Mouse (Mus musculus): ENCODE results near the gene Olfr523. TPM values are rescaled to one million over a fixed set of nuclear protein-coding genes. Genes with fewer than 3 reads are reported as not detected.

Olfr523 gene
- total and polyA plus RNA-seq, 3 experiments, result not detected

DNA sequence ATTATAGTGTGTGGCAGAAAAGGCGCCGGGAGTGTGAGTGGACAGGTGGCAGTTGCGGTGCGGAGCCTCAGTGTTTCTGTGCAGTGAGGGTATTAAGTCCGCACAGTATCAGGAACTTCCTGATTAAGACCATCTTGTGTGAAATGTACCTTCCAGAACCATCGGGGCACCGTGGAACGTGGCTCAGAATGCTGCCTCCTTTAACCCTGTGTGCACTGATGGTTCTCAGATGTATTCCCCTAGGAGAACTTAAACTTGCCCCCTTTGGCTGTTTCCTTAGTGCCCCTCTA is 35.1 kb upstream of the Olfr523 start:
- H3K4me2 ChIP-seq (ENCODE audit: insufficient read depth, low read depth, poor library complexity, severe bottlenecking), result peak overlapping the region; percentile 65
- H3K27ac ChIP-seq (ENCODE audit: insufficient read depth, low read depth), result peak overlapping the region; percentile 47
- peak overlapping the region; percentile 55 to 98 (median 94) for H3K4me3 ChIP-seq (replicated peaks in 1 of 3; ENCODE audit: low read depth in 2 of 3, low read length in 2 of 3, poor library complexity in 1 of 3)
- in situ Hi-C loops (cut with MboI; ENCODE audit: low pct_ligation_motif_present, low pct_unique_long_range_greater_than_20kb, low sequenced_read_pairs) (loop anchor here (5.0 to 10.0 kb wide), 3 partner anchors 41 to 223 kb away; partner anchors contain the start of gene Adam8), dilution Hi-C loops (cut with MboI; ENCODE audit: extremely low pct_ligation_motif_present, extremely low pct_unique_long_range_greater_than_20kb, low sequenced_read_pairs) (no loop called here)
- H3K9ac ChIP-seq (ENCODE audit: insufficient read depth, low read depth), result peak overlapping the region; percentile 93
- no peaks in the 10 kb centered on the region for H3K9me3 ChIP-seq (replicated peaks; ENCODE audit: low read length)
- no peaks in the 10 kb centered on the region for H3K27me3 ChIP-seq (replicated peaks)
- TF ChIP-seq RCOR1 (conservative IDR thresholded peaks at IDR 0.05; ENCODE audit: low read depth, low read length), result no peak
- TF ChIP-seq ZC3H11A (IDR thresholded peaks at IDR 0.05; ENCODE audit: low read depth, low read length), result no peak
- TF ChIP-seq MYC (IDR thresholded peaks at IDR 0.05; ENCODE audit: low read depth, low read length), result no peak
- no peak for TF ChIP-seq SIN3A (IDR thresholded peaks at IDR 0.05; ENCODE audit: low read length)
- H3K79me2 ChIP-seq (replicated peaks; ENCODE audit: control insufficient read depth, extremely low read depth, insufficient read depth, poor library complexity, severe bottlenecking), result no peaks in the 10 kb centered on the region
- no peak for DNase-seq (ENCODE audit: extremely low read depth)
- peaks cover 10 to 55% of the 10 kb centered on the region in 2 experiments for H3K36me3 ChIP-seq (replicated peaks in 1 of 2; ENCODE audit: control insufficient read depth in 1 of 2, insufficient read depth in 1 of 2, low read length in 1 of 2)
- H3K4me1 ChIP-seq (ENCODE audit: control insufficient read depth in 1 of 2, insufficient read depth in 2 of 2), result peaks cover 0 to 22% of the 10 kb centered on the region in 2 experiments; a peak in 1 of 4 replicates

DNA sequence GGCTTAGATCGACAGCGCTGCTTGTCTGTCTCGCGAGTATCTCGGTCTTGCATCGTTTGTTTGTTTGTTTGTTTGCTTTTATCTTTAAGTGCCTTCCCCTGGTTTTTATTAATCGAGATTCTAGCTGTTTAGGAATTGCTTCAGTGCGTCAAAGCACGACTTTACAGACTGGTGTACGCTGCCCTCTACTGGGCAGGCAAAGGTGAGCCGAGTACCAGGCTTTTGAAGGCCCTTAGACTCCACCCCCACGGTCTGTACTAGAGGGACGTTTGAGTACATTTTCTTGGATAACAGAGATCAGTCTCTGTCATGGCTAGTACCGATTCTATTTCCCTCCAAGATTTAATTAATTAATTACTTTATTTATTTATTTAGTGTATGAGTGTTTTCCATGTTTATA is 31.7 kb upstream of the Olfr523 start:
- Histone ChIP-seq H3K9ac (ENCODE audit: insufficient read depth, low read depth) (no peak overlapping the region), H3K27me3 (replicated peaks) (no peaks in the 10 kb centered on the region), H3K4me2 (ENCODE audit: insufficient read depth, low read depth, poor library complexity, severe bottlenecking) (no peak overlapping the region), H3K79me2 (replicated peaks; ENCODE audit: control insufficient read depth, extremely low read depth, insufficient read depth, poor library complexity, severe bottlenecking) (no peaks in the 10 kb centered on the region), H3K9me3 (replicated peaks; ENCODE audit: low read length) (no peaks in the 10 kb centered on the region), H3K4me1 (ENCODE audit: control insufficient read depth in 1 of 2, insufficient read depth in 2 of 2) (peaks cover 0 to 19% of the 10 kb centered on the region in 2 experiments; a peak in 1 of 4 replicates), H3K4me3 (replicated peaks in 1 of 3; ENCODE audit: low read depth in 2 of 3, low read length in 2 of 3, poor library complexity in 1 of 3) (no peak overlapping the region), H3K36me3 (replicated peaks in 1 of 2; ENCODE audit: control insufficient read depth in 1 of 2, insufficient read depth in 1 of 2, low read length in 1 of 2) (peaks cover 10 to 51% of the 10 kb centered on the region in 2 experiments), H3K27ac (ENCODE audit: insufficient read depth, low read depth) (no peak overlapping the region)
- dilution Hi-C loops (cut with MboI; ENCODE audit: extremely low pct_ligation_motif_present, extremely low pct_unique_long_range_greater_than_20kb, low sequenced_read_pairs) (no loop called here), in situ Hi-C loops (cut with MboI; ENCODE audit: low pct_ligation_motif_present, low pct_unique_long_range_greater_than_20kb, low sequenced_read_pairs) (no loop called here)
- DNase-seq (ENCODE audit: extremely low read depth), result peak; percentile 80
- peak; percentile 94 for TF ChIP-seq RAD21 (IDR thresholded peaks at IDR 0.05; ENCODE audit: low read depth, low read length)
- TF ChIP-seq TCF12 (IDR thresholded peaks at IDR 0.05; ENCODE audit: low read depth, low read length), result no peak
- TF ChIP-seq CTCF (conservative IDR thresholded peaks at IDR 0.05 in 1 of 2, IDR thresholded peaks at IDR 0.05 in 1 of 2; ENCODE audit: low read depth in 2 of 2, low read length in 2 of 2), result peak; percentile 48 to 93; a peak in 3 of 4 replicates
- TF ChIP-seq SMC3 (IDR thresholded peaks at IDR 0.05; ENCODE audit: low read depth, low read length), result peak; percentile 89
- 0 out of 2 replicates have a peak, but pooled peaks have one; percentile 20 for TF ChIP-seq ZC3H11A (IDR thresholded peaks at IDR 0.05; ENCODE audit: low read depth, low read length)

DNA sequence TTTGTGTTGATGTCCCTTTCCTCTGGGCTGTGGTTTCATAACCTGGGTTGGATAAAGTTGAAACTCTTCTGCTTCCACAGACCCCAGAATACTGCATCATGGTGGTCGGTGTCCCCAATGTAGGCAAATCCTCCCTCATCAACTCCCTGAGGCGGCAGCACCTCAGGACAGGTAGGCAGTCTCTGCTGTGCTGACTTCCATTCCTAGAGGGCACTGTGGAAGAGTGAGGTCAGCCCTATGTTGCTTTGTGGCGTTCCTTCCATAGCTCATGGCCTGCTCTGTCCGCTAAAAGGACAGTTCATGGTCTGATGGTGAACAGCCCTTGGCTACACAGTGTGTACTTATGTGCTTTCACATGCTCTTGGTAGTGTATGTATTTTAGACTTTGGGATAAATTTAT is 28.5 kb upstream of the Olfr523 start:
- Histone ChIP-seq H3K9me3 (replicated peaks; ENCODE audit: low read length) (no peaks in the 10 kb centered on the region), H3K79me2 (replicated peaks; ENCODE audit: control insufficient read depth, extremely low read depth, insufficient read depth, poor library complexity, severe bottlenecking) (no peaks in the 10 kb centered on the region), H3K36me3 (replicated peaks in 1 of 2; ENCODE audit: control insufficient read depth in 1 of 2, insufficient read depth in 1 of 2, low read length in 1 of 2) (peaks cover 18 to 73% of the 10 kb centered on the region in 2 experiments), H3K4me2 (ENCODE audit: insufficient read depth, low read depth, poor library complexity, severe bottlenecking) (no peak overlapping the region), H3K4me1 (ENCODE audit: control insufficient read depth in 1 of 2, insufficient read depth in 2 of 2) (peaks cover 0 to 7% of the 10 kb centered on the region in 2 experiments; a peak in 1 of 4 replicates), H3K27me3 (replicated peaks) (no peaks in the 10 kb centered on the region), H3K27ac (ENCODE audit: insufficient read depth, low read depth) (no peak overlapping the region), H3K4me3 (replicated peaks in 1 of 3; ENCODE audit: low read depth in 2 of 3, low read length in 2 of 3, poor library complexity in 1 of 3) (no peak overlapping the region), H3K9ac (ENCODE audit: insufficient read depth, low read depth) (no peak overlapping the region)
- no peak for TF ChIP-seq RCOR1 (conservative IDR thresholded peaks at IDR 0.05; ENCODE audit: low read depth, low read length)
- TF ChIP-seq TBP (conservative IDR thresholded peaks at IDR 0.05; ENCODE audit: low read depth, low read length), result no peak
- no peak for TF ChIP-seq SIN3A (IDR thresholded peaks at IDR 0.05; ENCODE audit: low read length)
- no peak for TF ChIP-seq ELF1 (IDR thresholded peaks at IDR 0.05; ENCODE audit: low read depth, low read length)
- no peak for TF ChIP-seq MXI1 (IDR thresholded peaks at IDR 0.05; ENCODE audit: low read depth, low read length)
- no peak for TF ChIP-seq JUN (IDR thresholded peaks at IDR 0.05; ENCODE audit: insufficient read depth, low read depth, low read length)
- TF ChIP-seq POLR2A (IDR thresholded peaks at IDR 0.05; ENCODE audit: low read depth, low read length), result no peak
- no peak for TF ChIP-seq E2F4 (IDR thresholded peaks at IDR 0.05; ENCODE audit: insufficient replicate concordance, low read depth, low read length)
- TF ChIP-seq POLR2AphosphoS2 (IDR thresholded peaks at IDR 0.05; ENCODE audit: low read depth, low read length), result no peak
- no peak for TF ChIP-seq SMC3 (IDR thresholded peaks at IDR 0.05; ENCODE audit: low read depth, low read length)
- TF ChIP-seq JUND (conservative IDR thresholded peaks at IDR 0.05; ENCODE audit: low read depth, low read length), result no peak
- no peak for TF ChIP-seq CHD2 (IDR thresholded peaks at IDR 0.05; ENCODE audit: low read length)
- TF ChIP-seq HCFC1 (IDR thresholded peaks at IDR 0.05; ENCODE audit: low read depth, low read length), result no peak
- TF ChIP-seq USF1 (IDR thresholded peaks at IDR 0.05; ENCODE audit: low read depth, low read length), result no peak
- dilution Hi-C loops (cut with MboI; ENCODE audit: extremely low pct_ligation_motif_present, extremely low pct_unique_long_range_greater_than_20kb, low sequenced_read_pairs), result no loop called here
- no peak for DNase-seq (ENCODE audit: extremely low read depth)
- in situ Hi-C loops (cut with MboI; ENCODE audit: low pct_ligation_motif_present, low pct_unique_long_range_greater_than_20kb, low sequenced_read_pairs), result no loop called here

All from CH12.LX (cell line).